Mouse (Mus musculus): ENCODE data around the gene Nr2c1. TPM values are rescaled to one million over a fixed set of nuclear protein-coding genes. Genes with fewer than 3 reads are reported as not detected.

Gene Nr2c1
- polyA plus RNA-seq, 1 experiment from 2014 or later, result 9.9 TPM

DNA sequence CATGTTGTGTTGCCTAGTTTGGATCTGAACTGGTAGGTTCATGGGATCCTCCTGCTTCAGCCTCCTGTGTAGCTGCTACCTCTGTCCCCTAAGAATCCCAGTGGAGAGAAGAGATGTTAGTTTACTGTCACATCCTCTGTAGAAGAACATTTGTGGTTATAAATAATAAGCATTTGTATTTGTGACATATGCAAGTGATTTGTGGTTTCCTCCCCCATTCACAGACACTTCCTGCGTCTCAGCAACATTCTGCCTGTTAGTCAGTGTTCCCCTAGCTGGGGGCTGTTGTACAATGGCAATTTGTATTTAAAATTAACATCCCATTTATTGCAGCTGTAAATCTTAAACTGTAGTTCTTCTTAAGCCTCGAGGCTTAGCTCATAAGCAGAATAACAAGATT lies 63.9 kb downstream of the Nr2c1 start:
- ATAC-seq (ENCODE audit: insufficient read depth, low FRiP score), result no peak
- H3K9me3 ChIP-seq (replicated peaks; ENCODE audit: control insufficient read depth, low read length), result no peaks in the 10 kb centered on the region
- 62% methylated on average over 2 of the region's 2 CpGs for WGBS
- H3K36me3 ChIP-seq (ENCODE audit: control insufficient read depth, insufficient read depth, low read length), result peaks cover 3% of the 10 kb centered on the region; the same call in 1 of the 2 replicates
- H3K4me2 ChIP-seq (ENCODE audit: low read depth, low read length), result no peak overlapping the region
- no peaks in the 10 kb centered on the region for H3K4me1 ChIP-seq (ENCODE audit: control insufficient read depth, insufficient read depth, low read length)
- H3K27me3 ChIP-seq (ENCODE audit: control insufficient read depth, insufficient read depth, low read length), result no peaks in the 10 kb centered on the region
- no peak overlapping the region for H3K9ac ChIP-seq (ENCODE audit: low read length)
- no peak overlapping the region for H3K27ac ChIP-seq (ENCODE audit: low read length)
- H3K4me3 ChIP-seq (replicated peaks; ENCODE audit: low read length), result no peak overlapping the region

- Histone ChIP-seq H3K27me3 (ENCODE audit: control insufficient read depth, insufficient read depth, low read length) (no peaks in the 10 kb centered on the region), H3K4me1 (ENCODE audit: control insufficient read depth, insufficient read depth, low read length) (no peaks in the 10 kb centered on the region), H3K4me3 (replicated peaks; ENCODE audit: low read length) (no peak overlapping the region), H3K9me3 (replicated peaks; ENCODE audit: control insufficient read depth, low read length) (no peaks in the 10 kb centered on the region), H3K9ac (ENCODE audit: low read length) (no peak overlapping the region), H3K4me2 (ENCODE audit: low read depth, low read length) (no peak overlapping the region), H3K36me3 (ENCODE audit: control insufficient read depth, insufficient read depth, low read length) (0 out of 2 replicates have a peak, but pooled peaks cover 4% of the 10 kb centered on the region), H3K27ac (ENCODE audit: low read length) (no peak overlapping the region)
- ATAC-seq (ENCODE audit: insufficient read depth, low FRiP score), result no peak
- WGBS, result 78% methylated on average over 6 of the region's 6 CpGs
Measured at GRCm38 (mm10) chr10:94225026-94225750, 77.4 kb downstream of the Nr2c1 start.

DNA sequence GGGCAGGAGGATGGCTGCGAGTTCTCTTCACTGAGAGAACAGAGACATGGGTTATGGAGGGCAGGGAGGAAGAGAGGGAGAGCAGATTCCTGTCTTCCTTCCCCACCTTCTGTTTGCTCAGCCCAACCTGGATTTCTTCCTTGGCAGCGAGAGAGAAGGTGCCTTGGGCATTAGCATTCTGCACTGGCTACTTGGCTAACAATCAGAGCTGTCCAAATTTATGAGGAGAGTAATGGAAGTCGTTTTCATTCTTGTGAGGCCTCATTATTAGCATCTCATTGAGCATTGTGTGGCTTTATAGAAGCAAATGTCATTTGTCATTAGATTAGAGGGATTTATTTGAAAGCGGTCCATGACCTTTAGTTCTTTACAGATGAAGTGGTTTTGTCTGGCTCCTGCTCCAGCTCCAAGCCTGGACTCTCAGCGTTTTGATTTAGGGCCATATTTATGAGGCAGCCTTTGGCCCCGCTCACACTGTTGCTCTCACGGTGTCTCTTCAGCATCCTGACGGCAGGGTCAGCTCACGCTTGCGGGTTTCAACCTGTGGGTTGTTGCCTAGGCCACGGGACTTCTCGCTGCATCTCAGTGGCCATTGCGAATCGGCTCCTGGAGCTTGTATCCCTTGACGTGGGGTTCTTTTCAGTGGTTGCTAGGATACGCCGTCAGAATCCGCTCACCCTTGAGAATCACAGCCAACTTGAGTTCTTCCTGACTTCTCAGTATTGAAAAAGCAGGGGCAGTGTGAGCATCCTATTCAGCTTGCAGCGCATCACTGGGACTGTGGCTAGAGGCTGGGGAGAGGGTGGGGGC lies 82.6 kb downstream of the Nr2c1 start:
- no peak overlapping the region for H3K27ac ChIP-seq (ENCODE audit: low read length)
- no peak overlapping the region for H3K4me2 ChIP-seq (ENCODE audit: low read depth, low read length)
- no peak overlapping the region for H3K4me3 ChIP-seq (replicated peaks; ENCODE audit: low read length)
- H3K9me3 ChIP-seq (replicated peaks; ENCODE audit: control insufficient read depth, low read length), result no peaks in the 10 kb centered on the region
- H3K4me1 ChIP-seq (ENCODE audit: control insufficient read depth, insufficient read depth, low read length), result no peaks in the 10 kb centered on the region
- H3K9ac ChIP-seq (ENCODE audit: low read length), result no peak overlapping the region
- no peaks in the 10 kb centered on the region for H3K27me3 ChIP-seq (ENCODE audit: control insufficient read depth, insufficient read depth, low read length)
- ATAC-seq (ENCODE audit: insufficient read depth, low FRiP score), result no peak
- no peaks in the 10 kb centered on the region for H3K36me3 ChIP-seq (ENCODE audit: control insufficient read depth, insufficient read depth, low read length)
- 50% methylated on average over 19 of the region's 19 CpGs for WGBS

DNA sequence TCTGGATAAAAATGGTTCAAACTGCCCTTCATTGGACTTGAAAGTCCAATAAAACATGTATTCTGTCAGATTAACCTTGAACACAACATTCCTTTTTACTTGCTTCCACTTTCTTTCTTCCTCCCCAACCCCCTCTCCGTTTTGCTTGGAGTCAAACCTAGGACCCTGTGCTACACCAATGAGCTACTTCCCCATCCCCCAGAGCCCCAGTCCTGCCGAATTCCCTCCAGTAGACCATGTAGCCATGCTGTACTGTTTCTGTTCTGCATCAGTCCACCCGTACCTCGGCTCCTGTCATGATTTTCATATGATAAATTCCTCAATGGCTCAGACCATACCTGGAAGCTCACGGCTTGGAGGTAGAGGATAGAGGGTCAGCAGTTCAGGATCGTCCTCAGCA lies 83.2 kb downstream of the Nr2c1 start:
- Histone ChIP-seq H3K4me2 (ENCODE audit: low read depth, low read length) (no peak overlapping the region), H3K36me3 (ENCODE audit: control insufficient read depth, insufficient read depth, low read length) (no peaks in the 10 kb centered on the region), H3K9me3 (replicated peaks; ENCODE audit: control insufficient read depth, low read length) (no peaks in the 10 kb centered on the region), H3K4me1 (ENCODE audit: control insufficient read depth, insufficient read depth, low read length) (no peaks in the 10 kb centered on the region), H3K27ac (ENCODE audit: low read length) (no peak overlapping the region), H3K9ac (ENCODE audit: low read length) (no peak overlapping the region), H3K27me3 (ENCODE audit: control insufficient read depth, insufficient read depth, low read length) (no peaks in the 10 kb centered on the region), H3K4me3 (replicated peaks; ENCODE audit: low read length) (no peak overlapping the region)
- WGBS, result 72% methylated on average over 6 of the region's 6 CpGs
- ATAC-seq (ENCODE audit: insufficient read depth, low FRiP score), result no peak

DNA sequence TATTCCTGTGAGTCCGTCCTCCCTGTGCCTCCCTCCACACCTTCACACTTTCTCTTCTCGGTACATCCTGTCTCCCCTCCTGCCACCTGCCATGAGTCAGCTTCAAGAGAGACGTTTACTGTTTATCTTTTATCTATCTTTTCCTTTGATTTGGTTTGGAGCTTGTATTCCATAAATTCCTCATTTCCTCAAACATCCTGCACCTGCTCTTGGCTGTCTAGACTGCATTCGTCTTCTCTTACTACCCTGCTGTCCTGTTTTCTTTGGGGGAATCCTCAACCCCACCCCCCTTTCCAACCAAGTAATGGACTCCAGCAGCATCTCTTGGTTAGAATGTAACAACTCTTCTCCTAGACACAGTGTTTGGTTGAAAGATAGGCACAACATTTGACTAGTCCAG lies 87.4 kb downstream of the Nr2c1 start:
- no peak overlapping the region for H3K4me2 ChIP-seq (ENCODE audit: low read depth, low read length)
- no peaks in the 10 kb centered on the region for H3K36me3 ChIP-seq (ENCODE audit: control insufficient read depth, insufficient read depth, low read length)
- H3K4me3 ChIP-seq (replicated peaks; ENCODE audit: low read length), result no peak overlapping the region
- no peak overlapping the region for H3K27ac ChIP-seq (ENCODE audit: low read length)
- H3K9ac ChIP-seq (ENCODE audit: low read length), result no peak overlapping the region
- no peak for ATAC-seq (ENCODE audit: insufficient read depth, low FRiP score)
- WGBS, result 13% methylated on average over 4 of the region's 4 CpGs
- no peaks in the 10 kb centered on the region for H3K27me3 ChIP-seq (ENCODE audit: control insufficient read depth, insufficient read depth, low read length)
- H3K9me3 ChIP-seq (replicated peaks; ENCODE audit: control insufficient read depth, low read length), result no peaks in the 10 kb centered on the region
- H3K4me1 ChIP-seq (ENCODE audit: control insufficient read depth, insufficient read depth, low read length), result no peaks in the 10 kb centered on the region

DNA sequence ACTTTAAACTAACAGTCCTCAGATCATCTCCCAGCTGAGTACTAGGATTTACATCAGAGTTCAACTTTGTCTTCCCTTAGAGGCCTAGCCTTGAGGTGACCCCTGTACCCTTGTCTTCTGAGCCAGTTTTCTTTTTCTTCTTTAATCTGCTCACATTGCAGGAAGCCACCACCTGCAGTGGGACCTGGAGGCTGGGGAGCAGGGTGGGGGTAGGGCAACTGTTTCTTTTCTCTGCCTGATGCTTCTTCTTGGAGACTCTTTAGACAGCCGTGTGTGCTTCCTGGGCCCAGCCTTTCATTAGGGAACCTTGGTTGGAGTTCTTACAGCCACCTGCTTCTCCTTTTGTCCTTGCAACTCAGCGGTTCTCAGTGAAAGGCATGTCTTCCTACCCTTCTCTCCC lies 93.5 kb downstream of the Nr2c1 start:
- no peak overlapping the region for H3K4me3 ChIP-seq (replicated peaks; ENCODE audit: low read length)
- no peak overlapping the region for H3K27ac ChIP-seq (ENCODE audit: low read length)
- H3K9ac ChIP-seq (ENCODE audit: low read length), result no peak overlapping the region
- no peak overlapping the region for H3K4me2 ChIP-seq (ENCODE audit: low read depth, low read length)
- no peaks in the 10 kb centered on the region for H3K9me3 ChIP-seq (replicated peaks; ENCODE audit: control insufficient read depth, low read length)
- no peak for ATAC-seq (ENCODE audit: insufficient read depth, low FRiP score)
- 81% methylated on average over 2 of the region's 2 CpGs for WGBS
- H3K36me3 ChIP-seq (ENCODE audit: control insufficient read depth, insufficient read depth, low read length), result no peaks in the 10 kb centered on the region
- no peaks in the 10 kb centered on the region for H3K27me3 ChIP-seq (ENCODE audit: control insufficient read depth, insufficient read depth, low read length)
- no peaks in the 10 kb centered on the region for H3K4me1 ChIP-seq (ENCODE audit: control insufficient read depth, insufficient read depth, low read length)

Other genes starting within 250 kb of the Nr2c1 start
- 26.4 and 27.4 TPM in 2 replicates for gene Vezt, start 112.2 kb upstream of the Nr2c1 start, polyA plus RNA-seq (2015; fragmentation: Nextera tagmentation; extraction: Ambion mirVana)
- 3.7 and 3.9 TPM in 2 replicates for gene Fgd6, start 112.0 kb upstream of the Nr2c1 start, polyA plus RNA-seq (2015; fragmentation: Nextera tagmentation; extraction: Ambion mirVana)
- gene Ndufa12, start 50.7 kb downstream of the Nr2c1 start, polyA plus RNA-seq (2015; fragmentation: Nextera tagmentation; extraction: Ambion mirVana), result 305 and 331 TPM in 2 replicates
- gene Gm4792, start 150.7 kb downstream of the Nr2c1 start, polyA plus RNA-seq (2015; fragmentation: Nextera tagmentation; extraction: Ambion mirVana), result not detected in 2 replicates
- gene Tmcc3, start 163.9 kb downstream of the Nr2c1 start, polyA plus RNA-seq (2015; fragmentation: Nextera tagmentation; extraction: Ambion mirVana), result 12.9 and 15.5 TPM in 2 replicates

Measured in stomach, embryonic 16.5 days (tissue).